Mouse (Mus musculus): Measurements from ENCODE around the gene Saysd1.
A peak's percentile ranks its signal among the peaks of the same experiment; 100 is the strongest.

GRCm38 (mm10) chr14:20082536-20083325 lies 55.6 kb downstream of the Saysd1 start:
- TF ChIP-seq CTCF (IDR thresholded peaks at IDR 0.05 in 2 of 3, conservative IDR thresholded peaks at IDR 0.05 in 1 of 3; ENCODE audit: control insufficient read depth in 1 of 3, insufficient read depth in 1 of 3, low read depth in 2 of 3, low read length in 3 of 3, poor library complexity in 1 of 3, severe bottlenecking in 1 of 3): no peak
- TF ChIP-seq GATA1 (IDR thresholded peaks at IDR 0.05; ENCODE audit: low read depth, low read length): no peak
- no peak for TF ChIP-seq ZC3H11A (IDR thresholded peaks at IDR 0.05; ENCODE audit: low read depth, low read length)
- TF ChIP-seq POLR2A (IDR thresholded peaks at IDR 0.05; ENCODE audit: control insufficient read depth in 1 of 2, insufficient read depth in 1 of 2, low read depth in 1 of 2, low read length in 2 of 2, poor library complexity in 1 of 2): peak in 1 of 2 experiments; percentile 81; a peak in 2 of 4 replicates
- TF ChIP-seq TAL1 (IDR thresholded peaks at IDR 0.05; ENCODE audit: low read length): no peak
- TF ChIP-seq ZKSCAN1 (IDR thresholded peaks at IDR 0.05; ENCODE audit: low read depth, low read length): 0 out of 2 replicates have a peak, but pooled peaks have one; percentile 27
- TF ChIP-seq GABPA (IDR thresholded peaks at IDR 0.05; ENCODE audit: low read depth, low read length): no peak
- peak in 1 of 2 experiments; percentile 36; a peak in 1 of 4 replicates for TF ChIP-seq EP300 (IDR thresholded peaks at IDR 0.05; ENCODE audit: low read depth in 1 of 2, low read length in 2 of 2)
- no peak for TF ChIP-seq E2F4 (IDR thresholded peaks at IDR 0.05; ENCODE audit: borderline replicate concordance, low read depth, low read length)
- no peak; the same call in 1 of the 2 replicates for TF ChIP-seq POLR2AphosphoS2 (IDR thresholded peaks at IDR 0.05; ENCODE audit: low read length)
- peak; percentile 96 for TF ChIP-seq MYC (IDR thresholded peaks at IDR 0.05; ENCODE audit: low read depth, low read length)

Data from MEL (cell line).